Mouse (Mus musculus) naive thymus-derived CD4-positive, alpha-beta T cell, adult 2 months (primary cell): ENCODE measurements around the gene Rap1gap2.
"Not testable (repeated sequence)": the region's sequence is repeated elsewhere in the genome, so short reads cannot be mapped to it uniquely, and the experiment has no call there.

Experiments
- DNase-seq: peaks from one replicate; pipeline ENCODE4 v3.0.0-alpha.2; 2011; ENCODE audit warnings: low read depth

Gene Rap1gap2

DNA sequence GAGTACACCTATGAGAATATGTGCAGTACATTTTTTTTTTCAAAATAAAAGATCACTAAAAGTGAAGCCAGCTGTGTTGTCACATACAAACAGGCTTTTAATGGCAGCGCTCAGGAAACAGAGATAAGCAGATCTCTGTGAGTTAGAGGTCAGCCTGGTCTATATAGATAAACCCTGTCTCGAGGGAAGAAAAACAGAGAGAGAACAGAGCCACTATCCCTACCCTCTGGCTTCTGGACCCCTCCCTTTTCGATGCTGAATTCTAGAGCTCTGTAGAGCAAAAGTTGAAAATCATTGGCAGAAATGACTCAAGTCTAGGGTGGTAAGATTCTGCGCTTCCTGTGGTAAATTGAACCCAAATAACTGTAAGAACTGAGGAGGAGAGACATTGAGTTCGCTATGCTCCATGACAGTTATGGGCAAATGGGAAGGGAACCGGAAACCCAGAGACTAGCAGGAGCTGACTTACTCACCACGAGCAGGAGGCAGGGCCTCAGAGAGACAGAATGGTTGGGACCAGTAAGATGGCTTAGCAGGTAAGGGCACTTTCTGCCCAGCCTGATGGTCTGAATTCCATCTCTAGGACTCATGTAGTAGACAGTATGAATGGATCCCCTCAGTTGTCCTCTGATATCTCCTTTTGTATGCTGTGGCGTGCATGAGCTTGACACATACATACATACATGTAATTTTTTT, 11.4 kb upstream of the Rap1gap2 start:
- no peak for DNase-seq

DNA sequence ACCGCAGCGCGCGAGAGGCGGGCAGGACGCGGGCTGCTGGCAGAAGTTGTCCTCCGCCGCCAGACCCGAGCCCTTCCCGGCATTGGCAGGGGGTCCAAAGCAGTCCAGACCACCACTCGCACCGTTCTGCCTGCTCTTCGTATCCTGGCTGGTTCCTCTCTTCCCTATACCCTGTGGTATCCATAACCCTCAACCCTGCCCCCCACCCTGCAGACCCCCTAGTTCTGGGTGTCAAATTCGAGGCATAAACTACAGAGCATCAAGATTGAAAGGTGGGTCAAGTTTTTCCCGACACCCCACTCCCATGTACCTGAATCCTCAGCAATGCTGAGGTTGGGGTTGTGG, 9.2 kb upstream of the Rap1gap2 start:
- no peak for DNase-seq

DNA sequence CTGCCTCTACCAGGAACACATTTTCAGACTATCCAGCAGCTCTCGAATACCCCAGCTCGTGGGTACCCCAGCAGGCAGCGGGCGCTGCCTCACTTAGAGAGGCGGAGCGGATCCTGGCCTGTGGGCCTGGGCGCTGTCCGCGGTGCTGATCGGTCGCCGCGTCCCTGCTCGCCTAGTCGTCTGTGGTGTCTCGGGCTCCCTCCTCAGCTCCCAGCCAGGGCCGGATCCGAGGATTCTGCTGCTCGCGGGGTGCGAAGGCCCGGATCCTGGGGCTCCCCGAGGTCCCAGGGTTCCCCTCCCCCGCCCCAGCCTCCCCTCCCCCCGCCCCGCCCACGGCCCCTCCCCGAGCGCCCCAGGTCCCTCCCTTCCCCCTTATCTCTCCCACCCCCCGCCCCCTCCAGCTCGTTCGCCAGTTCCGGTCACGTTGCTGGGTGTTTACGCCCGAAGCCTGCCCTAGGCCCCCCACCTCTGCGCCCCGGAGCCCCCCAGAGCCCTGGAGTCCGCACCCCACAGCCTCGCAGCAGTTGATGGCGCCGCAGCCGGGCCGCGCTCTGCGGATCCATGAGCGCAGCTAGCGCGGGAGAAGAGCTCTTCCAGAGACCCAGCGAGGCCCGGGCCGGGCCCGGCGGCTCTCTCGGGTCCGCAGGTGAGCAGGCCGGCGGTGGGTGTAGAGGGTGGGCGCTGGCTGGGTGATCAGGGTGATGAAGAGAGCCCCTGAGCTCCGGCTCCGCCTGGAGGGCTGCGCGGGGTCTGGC, 8.7 kb upstream of the Rap1gap2 start, which contains the start of gene Ccdc92b:
TSS of gene Ccdc92b (plus strand) at position 405 of the 755 bp plus-strand sequence.
- peak; percentile 65 for DNase-seq

DNA sequence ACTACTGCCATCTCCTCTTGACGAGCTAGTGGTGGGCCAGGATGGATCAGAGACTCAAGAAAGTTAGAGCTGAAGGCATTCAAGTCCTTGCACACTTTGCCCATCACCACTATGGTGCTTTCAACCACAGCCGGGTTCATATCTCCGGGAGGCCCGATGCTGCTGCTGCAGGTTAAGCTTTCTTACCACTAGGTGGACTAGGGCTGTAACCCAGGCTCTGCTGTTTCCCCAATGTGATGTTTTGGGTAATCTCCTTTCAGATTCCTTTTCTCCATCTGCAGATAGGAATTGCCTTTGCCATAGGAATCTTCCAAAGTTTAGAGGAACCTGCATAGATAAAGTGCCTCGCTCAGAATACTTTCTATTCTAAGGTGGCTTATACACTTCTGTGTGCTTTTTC, 4.9 kb upstream of the Rap1gap2 start:
- DNase-seq = no peak

DNA sequence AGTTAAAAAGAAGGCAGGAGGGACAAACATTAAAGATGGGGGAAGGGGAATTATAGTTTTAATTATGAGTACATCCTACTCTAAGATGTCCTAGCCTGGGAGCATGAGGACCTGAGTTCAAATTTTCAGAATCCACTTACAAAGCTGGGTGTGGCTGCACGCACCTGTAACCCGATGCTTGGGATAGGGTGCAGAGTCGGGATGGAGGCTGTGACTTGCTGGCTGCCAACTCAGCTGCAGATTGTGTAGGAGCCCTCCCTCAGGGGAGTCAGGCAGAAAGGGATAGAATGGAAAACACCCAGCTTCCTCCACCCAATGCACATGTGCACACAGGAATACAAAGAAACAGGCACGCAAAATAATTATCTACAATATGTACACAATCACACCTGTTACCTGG, 2.7 kb upstream of the Rap1gap2 start:
- no peak for DNase-seq

DNA sequence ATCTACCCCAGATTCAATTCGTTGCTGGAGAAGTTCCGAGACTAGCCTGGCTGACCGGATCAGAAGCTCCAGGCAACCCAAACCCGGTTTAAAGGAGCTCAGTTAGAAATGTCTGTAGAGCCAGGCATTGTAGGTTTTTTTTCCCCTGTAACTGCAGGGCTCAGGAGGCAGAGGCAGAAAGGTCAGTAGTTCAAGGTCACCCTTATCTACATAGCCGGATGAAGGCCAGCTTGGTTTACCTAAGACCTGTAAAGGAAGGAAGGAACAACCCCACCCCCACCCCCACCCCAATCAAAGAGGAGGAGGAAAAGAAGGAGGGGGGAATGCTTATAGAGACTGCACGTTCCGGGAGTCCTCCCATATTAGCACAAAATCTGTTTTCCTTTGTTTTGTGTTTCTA, 722 bp upstream of the Rap1gap2 start:
- DNase-seq = no peak

DNA sequence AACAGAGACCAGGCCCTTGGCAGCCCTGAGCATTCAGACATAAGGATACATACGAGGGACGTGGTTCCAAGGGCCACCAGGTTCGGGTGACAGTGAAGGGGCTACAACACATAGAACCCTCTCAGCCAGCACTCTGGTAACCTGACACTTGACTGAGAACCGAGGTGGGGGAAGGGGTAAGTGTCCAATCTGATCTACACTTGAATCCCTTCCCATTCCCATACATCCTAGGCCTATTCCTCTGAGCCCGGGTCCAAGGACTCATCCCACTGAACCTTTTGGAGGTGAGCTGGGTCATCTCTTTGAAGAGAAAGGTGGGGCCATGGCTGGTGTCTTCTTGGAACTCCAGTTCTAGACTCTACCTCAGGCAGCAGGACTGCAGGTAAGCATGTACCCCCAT, 647 bp downstream of the Rap1gap2 start:
- no peak for DNase-seq

DNA sequence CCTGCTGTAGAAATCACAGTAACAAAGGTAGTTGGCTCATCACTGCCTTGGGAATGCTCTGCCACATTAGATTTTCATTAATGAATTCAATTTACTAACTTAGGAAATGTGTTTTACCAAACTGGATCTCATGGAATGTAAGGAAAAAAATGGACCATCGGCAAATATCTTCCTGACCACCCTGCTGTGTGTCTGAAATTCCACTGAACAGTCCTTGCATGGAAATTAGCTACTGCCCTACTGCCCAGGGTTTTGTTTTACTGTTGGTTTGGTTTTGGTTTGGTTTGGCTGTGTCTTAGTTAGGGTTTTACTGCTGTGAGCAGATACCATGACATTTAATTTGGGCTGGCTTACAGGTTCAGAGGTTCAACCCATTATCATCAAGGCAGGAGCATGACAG, 8.4 kb downstream of the Rap1gap2 start:
- DNase-seq = no peak

DNA sequence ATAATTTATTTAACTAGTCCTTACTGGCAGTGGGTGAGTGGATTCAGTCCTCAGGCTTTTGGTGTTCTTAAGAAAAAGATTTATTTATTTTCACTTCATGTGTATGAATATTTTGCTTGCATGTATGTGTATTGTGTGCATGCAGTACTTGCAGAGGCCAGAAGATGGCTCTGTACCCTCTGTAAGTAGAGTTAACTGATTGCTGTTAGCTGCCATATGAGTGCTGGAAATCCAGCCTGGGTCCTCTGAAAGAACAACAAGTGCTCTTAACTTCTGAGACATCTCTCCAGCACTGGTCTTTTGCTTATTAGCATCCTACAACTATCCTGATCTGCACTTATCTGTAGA, 12.8 kb downstream of the Rap1gap2 start:
- no peak for DNase-seq

DNA sequence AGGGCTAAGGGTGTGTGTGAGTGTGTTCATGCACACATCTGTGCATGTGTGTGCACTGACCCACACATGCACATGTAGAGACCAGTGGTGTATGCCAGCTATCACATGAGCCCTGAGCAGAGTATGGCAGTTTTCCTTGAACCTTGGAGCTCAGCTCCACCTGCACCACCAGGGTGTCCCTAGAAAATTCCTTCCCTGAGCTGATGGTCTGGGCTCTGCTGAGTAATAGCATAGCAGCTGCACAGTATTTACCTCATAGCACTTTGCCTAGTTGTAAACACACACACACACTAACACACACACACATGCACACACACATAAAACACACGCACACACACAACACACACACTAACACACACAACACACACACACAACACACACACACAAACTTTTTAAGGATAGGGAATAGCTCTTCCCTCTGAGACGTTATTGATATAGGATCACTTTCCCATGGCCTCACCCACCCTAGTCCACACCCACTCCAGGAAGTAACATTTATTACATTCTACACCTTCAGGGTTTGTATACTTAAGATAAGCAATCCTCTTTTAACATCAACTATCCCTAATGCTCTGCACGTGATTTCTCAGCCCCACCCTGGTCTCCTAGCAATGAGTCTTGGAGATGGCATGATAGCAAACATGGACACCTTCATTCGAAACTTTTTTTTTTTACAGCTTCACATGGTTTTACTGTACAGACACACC, 13.3 kb downstream of the Rap1gap2 start:
- no peak for DNase-seq

DNA sequence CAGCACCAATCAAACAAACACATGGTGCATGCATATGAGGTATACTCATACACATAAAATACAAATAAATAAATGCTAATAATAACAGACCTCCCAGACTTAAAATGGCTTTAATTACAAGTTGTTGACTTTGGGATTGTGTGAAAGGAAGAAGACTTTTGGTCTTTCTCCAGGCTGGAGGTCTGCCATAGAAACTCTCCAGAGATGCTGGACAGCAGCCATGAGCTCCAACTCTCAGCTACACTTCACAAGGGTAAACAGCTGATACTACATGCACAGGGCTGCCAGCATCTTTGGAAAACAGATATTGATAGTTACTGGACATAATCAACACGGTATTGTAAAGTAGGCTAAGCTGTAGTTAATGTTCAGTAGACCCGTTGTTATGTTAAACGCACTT, 18.5 kb downstream of the Rap1gap2 start:
- no peak for DNase-seq

DNA sequence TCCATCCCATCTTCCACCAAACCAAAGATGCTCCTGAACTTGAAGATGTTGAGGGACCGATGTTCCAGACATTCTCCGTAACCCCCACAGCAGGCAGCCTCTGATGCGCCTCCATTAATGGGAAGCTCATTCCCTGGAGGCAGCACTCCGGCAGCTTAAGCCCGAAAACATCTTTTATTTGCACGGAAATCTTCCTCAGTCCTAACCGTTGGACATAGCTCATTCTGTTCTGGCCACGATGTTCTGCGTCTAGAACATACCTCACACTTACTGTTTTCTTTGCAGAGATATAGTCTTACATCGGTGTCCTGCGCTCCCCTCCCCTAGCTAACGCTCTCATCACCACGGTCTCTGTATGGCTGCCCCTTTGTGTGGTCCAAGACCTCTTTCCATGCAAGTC, 20.0 kb downstream of the Rap1gap2 start:
- DNase-seq = no peak

DNA sequence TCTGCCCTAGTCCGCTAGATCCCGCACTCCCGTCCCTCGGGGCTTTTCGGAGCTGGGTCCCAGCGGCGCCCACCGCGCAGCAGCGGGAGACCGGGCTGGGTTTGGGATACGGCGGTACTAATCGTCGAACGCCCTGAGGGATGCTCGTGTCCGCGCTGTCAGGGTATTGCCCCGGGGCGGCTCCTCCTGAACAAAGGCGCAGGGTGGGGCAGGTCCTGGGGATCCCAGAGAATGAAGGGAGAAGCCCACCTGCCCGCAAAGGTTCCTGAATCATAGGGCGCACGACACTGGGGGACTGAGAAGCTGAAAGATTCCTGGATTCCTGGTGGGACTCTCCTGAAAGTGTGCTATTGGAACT, 20.5 kb downstream of the Rap1gap2 start:
- DNase-seq = no peak

DNA sequence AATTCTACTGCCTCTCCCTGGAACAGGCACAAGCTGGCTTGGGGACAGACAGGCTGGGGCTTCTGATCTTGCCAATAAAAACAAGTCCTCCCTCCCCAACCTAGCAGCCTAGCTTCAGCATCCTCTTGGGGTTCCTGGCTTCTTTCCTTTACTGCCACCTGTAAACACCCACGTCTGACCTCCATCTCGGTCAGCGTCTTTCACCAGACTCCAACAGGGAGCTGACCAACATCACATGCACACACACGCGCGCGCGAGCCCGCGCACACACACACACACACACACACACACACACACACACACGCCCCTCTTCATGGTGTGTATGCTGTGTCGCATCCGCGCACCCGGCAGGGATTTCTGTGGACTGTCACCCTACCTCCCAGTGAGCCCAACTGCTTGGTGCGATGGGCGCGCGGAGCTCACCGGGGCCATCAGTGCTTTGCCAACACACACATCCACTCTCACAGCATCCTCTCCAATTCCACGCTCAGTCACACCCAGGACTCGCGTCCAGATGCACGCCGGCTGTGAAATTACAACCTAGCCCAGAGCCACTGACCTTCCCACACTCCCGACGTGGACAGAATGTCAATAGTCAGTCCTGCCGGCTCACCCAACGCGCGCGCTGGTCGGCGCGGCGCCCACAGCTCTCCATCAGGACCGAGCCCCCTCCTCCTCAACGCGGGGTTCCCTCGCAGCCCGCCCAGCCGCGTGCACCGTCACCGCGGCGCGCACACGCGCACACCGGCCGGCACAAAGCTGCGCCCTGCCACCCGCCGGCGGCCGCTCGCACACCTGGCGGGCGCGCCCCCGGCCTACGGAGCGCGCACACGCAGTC, 21.1 kb downstream of the Rap1gap2 start:
- DNase-seq = no peak

DNA sequence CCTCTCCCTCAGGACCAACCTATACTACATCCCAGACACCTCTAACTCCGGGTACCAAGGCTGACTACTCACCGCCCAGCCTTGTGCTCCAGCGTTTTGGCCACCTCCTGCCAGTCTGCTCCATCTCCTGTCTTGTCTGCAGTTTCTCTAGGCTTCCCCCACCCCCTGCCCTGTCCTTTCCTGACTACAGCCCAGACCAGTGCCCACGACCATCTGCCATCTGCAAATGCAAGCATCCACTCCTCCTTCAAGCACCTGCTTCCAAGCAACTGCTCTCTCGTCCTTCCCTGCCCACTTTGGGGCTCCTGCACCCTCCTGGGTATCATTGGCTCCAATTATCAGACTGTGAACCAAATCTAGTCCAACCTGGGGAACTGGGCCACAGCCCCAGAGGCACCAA, 24.3 kb downstream of the Rap1gap2 start:
- no peak for DNase-seq

DNA sequence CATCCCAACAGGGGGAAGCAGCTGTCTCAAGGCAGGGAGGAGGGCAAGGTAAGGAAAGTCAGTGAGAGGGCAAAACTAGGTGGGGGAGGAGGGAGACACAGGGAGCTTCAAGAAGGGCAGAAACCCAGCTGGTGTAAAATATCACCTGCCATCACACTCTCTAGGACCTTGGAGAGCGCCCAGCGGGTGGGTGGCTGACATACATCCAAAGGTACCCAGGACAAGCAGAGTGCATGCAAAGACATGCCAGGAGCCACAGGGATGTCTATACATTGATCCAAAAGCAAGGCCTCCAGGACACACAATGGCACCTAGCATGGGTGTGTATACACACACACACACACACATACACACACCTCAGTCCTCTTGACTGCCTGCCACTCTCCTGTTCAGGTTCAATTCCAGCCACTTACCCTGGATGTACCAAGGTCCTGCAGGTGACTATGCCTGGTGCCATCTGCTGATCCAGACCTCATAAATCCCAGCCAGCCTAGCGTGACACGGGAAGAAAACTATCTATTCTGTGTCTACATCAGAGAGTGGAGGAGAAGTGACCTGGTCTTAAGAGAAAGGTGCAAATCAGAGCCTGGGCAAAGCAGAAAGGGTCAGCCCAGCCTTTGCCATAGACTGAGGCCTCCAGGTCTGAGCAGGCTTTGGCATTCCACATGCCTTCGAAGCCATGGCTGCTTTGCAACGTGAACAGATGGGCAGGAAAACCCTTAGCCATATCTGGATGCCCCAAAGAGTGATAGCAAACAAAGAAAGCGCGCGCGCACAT, 25.6 kb downstream of the Rap1gap2 start:
- no peak for DNase-seq

DNA sequence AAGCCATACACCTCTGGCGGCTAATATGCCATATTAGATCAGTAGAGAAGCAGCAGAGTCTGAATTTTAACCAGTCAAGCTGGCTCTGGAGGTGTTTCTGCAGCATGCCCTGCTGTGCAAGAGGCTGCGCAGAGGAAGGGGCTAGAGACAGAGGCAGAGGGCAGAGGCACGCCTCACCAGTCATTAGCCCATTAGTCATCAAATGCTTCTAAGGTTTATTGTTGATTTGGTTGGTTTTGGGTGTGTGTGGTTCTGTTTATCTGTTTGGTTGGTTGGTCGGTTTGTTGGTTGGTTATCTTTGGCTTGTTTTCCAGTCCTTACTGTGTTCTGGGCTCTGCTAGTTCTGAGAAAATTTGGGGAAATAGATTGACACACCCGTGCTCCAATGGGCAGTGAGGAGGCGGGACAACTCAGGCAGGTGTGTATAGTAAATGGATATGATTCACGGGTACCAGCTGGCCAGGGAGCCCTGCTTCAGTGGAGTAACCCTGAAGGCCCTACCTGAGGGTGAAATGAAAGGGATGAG, 26.8 kb downstream of the Rap1gap2 start:
- DNase-seq = no peak

DNA sequence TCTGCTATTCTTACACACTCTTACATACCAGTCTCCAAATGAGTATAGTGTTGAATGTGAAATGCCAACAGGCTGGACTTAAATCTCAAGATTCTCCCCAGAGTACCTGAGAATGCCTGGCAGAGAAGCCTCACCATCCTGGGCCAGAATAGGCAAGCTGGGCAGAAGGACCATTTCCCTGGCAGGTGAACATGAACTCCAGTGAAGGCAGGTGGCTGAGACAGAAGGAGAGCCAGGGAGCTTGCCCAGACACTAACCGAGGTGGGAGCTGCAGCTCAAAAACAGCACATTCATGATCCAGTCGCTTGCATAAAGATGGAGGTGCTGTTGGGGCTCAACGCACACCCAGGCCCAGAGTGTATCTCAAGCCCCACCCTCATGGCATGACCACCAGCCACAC, 28.3 kb downstream of the Rap1gap2 start:
- DNase-seq = no peak

DNA sequence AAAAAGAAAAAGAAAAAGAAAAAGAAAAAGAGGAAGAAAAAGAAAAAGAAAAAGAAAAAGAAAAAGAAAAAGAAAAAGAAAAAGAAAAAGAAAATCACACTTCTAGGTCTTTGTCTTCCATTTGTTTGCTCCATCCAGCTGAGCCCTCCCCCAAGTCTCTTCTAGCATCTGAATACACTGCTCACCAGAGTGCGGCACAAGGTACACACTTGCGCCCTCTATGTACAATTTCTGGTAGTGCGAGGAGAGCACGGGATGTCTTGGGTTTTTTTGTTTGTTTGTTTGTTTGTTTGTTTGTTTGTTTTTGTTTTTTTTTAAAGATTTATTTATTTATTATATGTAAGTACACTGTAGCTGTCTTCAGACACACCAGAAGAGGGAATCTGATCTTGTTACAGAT, 29.4 kb downstream of the Rap1gap2 start:
- not testable (repeated sequence) for DNase-seq

DNA sequence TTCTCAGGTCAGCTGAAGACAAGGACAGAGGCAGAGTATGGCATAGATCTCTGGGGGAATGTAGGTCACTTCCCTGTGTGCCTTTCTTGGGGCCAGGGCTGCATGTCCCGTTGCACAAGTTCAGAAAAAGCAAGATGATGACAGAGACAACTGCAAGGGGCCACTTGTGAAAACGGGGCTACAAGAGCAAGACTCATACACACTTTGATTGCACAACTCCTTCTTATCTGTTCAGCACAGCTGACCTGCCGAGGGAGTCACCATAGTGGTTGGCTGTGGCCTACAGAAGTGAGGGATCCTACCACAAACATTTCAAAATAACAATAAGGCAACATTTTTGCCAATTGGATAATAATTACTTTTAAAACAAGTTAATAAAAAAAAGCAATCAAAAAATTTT, 33.6 kb downstream of the Rap1gap2 start:
- no peak for DNase-seq

DNA sequence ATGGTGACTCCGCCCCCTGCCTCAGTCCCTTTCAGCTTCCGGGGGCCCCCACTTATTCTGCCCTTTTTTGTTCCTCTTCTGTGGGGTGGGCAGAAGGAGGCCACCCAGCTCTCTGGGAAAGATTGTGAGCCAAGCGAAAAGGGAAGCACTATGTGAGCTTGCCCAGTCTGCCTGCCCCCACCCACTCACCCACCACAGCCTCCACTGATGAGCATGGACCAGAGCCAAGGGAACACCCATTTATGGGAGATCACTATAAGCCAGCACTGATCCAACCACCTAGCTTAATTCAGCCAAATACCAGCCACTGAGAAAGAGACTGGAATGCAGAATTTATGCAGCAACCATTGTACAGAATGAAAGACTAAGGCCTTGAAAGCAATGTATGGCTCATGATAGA, 34.8 kb downstream of the Rap1gap2 start:
- no peak for DNase-seq
